Mouse (Mus musculus) right cerebral cortex, postnatal 10 days (tissue): Measurements from ENCODE around the gene LTO1.
"Not testable (repeated sequence)": the region's sequence is repeated elsewhere in the genome, so short reads cannot be mapped to it uniquely, and the experiment has no call there.

Experiments used
- DNase-seq, 2 experiments: peaks; one replicate each; pipeline ENCODE4 v3.0.0; 2021; ENCODE audit warnings: low spot score in 2 of 2

LTO1 gene

DNA sequence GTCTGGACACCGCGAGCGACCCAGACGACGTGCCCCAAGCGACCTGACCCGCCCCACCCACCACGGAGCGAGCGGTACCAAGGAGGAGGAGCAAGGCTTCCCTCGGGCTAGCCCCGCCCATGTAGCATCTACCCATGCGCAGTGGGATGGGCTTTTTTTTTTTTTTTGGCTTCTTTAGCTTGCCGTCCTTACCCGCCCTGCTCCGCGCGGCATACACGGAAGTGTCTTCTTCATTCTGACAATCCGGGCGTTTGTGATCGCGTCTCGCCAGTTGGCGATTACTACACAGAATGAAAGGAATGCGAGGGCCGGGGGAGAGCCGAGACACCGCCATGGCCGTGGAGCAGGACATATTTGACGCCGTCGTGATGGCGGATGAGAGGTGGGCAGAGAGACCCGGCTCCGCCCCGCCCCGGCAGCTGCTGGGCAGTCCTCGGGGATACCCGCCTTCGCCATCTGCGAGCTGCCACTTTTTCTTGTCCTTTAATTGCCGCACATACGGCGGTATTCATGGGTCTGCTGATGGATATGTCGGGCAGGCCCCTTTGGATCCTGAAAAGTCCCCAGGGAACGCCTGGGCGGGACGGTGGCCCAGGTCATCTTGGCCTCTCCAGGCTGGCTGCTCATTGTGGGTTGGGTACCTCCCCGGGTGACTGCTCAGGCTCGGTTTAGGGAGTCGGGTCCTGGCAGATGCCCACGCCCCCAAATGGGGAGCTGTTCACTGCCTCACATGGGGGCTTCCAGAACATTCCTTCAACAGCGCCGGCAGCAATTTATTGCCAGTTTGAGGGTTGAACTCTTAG, at the start of gene LTO1:
Gene LTO1 (plus strand): TSS at position 153 of the 803 bp plus-strand sequence.
- DNase-seq: peak; percentile 93 to 94

DNA sequence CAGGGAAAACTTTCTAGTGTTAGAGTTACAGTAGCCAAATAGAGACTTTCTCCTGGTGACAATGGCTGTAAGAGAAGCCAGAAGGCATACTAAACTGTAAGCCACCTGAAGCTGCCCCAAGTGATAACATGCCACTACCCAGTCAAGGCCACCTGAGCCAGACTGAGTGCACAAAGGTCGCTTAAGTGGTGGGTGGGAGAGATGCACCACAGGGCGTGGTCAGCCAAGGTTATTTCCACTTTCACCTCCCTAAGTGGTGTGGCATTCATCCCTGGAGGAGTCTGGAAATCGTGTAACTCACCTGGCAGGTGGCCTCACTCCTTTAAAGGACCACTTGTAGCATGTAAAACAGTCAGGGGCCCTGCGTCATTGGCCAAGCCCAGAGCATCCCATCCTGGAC, 47.7 kb upstream of the LTO1 start:
- no peak for DNase-seq

GRCm38 (mm10) chr7:144867602-144868001, 47.3 kb upstream of the LTO1 start:
- no peak for DNase-seq

GRCm38 (mm10) chr7:144872420-144872819, 42.5 kb upstream of the LTO1 start:
- no peak for DNase-seq

GRCm38 (mm10) chr7:144873160-144873559, 41.7 kb upstream of the LTO1 start:
- no peak for DNase-seq

DNA sequence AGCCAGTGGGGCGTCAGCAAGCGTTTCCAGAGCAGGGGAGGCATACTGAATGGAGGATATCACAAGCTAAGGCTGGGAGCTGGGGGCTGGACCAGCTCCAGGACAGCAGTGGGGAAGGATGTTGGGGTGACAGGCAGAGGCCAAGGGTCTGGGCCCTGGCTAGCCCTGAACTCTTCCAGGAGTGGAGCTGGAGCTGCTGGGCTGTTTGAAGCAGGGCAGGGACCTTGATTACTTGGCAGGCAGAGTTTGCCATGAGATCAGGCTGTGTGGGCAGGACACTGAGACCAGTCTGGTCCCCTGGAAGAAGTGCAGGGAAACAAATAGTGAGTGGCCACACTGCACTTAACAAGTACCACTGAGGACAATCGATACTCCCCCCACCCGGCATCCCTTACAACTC, 40.7 kb upstream of the LTO1 start:
- DNase-seq: no peak

DNA sequence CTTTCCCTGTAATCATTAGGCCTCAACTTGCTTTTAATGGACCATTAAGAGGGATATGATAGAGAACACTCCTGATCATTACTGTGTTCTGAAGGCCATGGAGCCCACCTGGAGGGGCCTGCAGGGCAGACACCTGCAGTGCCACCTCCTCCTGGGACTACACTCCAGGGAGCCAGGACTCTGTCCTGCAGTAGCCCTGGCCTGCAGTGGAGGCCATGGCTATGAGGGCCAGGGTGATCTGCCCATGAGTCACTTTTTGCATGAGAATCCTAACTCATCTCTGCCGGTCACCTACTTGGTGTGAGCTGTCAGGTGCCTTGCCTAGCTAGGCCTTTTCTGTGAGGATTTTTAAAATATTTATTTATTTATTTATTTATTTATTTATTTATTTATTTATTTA, 36.5 kb upstream of the LTO1 start:
- DNase-seq: no peak

- no peak for DNase-seq
These were observed 31.8 kb upstream of the LTO1 start for GRCm38 (mm10) chr7:144883106-144883505.

GRCm38 (mm10) chr7:144887672-144888071, 27.2 kb upstream of the LTO1 start:
- no peak for DNase-seq

DNA sequence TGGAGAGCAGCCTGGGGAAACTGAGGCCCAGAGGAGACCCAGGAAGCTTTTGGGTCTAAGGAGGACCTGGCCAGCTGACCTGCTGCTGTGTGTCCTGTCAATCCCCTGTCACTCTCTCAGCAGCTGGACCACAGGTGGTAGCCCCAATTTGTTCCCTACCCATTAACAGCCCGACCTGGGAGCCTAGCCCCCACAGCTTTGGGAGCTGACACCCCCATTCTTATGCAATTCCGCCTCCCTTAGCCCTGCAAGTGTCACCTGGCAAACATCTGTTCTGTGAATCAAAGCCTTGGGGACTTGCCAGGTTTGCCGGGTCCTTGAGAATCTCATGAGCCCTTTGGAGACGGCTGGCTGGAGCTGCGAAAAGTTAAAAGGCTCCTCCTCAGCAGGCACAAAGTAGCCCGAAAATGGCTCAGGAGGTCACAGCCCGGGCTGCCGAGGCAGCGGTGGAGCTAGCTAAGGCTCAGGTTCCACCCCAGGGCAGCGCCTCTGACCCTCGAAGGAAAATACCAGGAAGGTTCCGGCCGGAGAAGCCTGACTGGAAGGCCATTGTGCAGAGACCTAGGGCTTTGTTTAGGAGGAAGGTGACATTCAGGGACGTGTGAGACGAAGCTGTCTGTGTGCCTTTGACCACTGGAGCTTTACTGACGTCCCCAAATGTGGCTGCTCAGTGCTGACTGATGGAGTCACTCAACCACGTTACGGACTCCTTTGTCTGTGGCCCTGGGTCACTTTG, 26.2 kb upstream of the LTO1 start:
- no peak for DNase-seq

DNA sequence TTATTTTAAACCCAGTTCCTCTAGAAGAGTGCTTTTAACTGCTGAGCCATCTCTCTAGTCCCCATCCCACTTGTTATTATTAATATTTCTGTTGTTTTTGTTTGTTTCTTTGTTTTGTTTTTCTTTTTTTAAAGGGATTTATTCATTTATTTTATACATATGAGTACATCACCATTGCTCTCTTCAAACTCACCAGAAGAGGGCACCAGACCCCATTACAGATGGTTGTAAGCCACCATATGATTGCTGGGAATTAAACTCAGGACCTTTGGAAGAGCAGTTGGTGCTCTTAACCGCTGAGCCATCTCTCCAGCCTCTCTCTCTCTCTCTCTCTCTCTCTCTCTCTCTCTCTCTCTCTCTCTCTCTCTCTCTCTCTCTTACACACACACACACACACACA, 24.2 kb upstream of the LTO1 start:
- not testable (repeated sequence) for DNase-seq

- no peak for DNase-seq
These were observed 23.0 kb upstream of the LTO1 start for GRCm38 (mm10) chr7:144891863-144892262.

DNA sequence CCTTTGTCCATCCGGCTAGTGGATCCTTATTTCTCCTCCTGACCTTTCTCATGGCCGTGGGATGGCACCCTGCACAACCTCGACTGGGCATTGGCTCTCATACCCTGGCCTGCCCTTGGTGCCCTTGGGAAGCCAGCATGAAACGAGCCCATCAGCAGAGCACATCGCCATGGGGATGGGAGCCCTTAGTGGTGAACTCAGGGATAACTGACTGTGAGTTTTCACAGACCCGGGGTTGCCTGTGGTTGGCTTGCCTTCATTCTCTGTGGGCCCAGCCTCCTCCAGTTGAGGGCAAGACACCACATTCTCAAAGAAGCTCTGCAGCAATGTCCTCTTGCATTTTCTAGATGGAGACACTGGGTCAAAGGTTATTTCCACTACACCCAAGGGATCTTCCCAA, 22.6 kb upstream of the LTO1 start:
- no peak for DNase-seq

DNA sequence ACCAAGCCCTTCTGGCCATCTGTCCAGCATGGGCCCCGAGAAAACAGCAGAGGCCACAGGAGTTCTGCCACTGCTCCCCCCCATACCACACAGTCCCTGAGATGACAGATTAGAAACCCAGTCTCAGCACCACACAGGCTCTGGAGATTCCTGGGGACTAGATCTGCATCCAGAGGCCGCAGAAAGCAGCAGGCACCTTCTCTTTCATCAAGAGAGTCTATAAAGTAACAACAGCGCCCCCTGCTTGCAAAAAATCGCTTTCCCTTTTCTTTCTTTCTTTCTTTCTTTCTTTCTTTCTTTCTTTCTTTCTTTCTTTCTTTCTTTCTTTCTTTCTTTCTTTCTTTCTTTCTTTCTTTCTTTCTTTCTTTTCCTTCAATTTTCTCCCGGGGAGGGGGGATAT, 20.7 kb upstream of the LTO1 start:
- peak in 1 of 2 experiments; percentile 65 for DNase-seq

- no peak for DNase-seq
These were observed 20.2 kb upstream of the LTO1 start for GRCm38 (mm10) chr7:144894706-144895105.

- peak; percentile 79 to 84 for DNase-seq
These were observed 19.4 kb upstream of the LTO1 start for GRCm38 (mm10) chr7:144895305-144896111.

- DNase-seq: peak in 1 of 2 experiments; percentile 39
These were observed 18.3 kb upstream of the LTO1 start, which contains the start of gene Fgf15 for GRCm38 (mm10) chr7:144896294-144897218. TSS of gene Fgf15 (plus strand) at chr7:144896531.

DNA sequence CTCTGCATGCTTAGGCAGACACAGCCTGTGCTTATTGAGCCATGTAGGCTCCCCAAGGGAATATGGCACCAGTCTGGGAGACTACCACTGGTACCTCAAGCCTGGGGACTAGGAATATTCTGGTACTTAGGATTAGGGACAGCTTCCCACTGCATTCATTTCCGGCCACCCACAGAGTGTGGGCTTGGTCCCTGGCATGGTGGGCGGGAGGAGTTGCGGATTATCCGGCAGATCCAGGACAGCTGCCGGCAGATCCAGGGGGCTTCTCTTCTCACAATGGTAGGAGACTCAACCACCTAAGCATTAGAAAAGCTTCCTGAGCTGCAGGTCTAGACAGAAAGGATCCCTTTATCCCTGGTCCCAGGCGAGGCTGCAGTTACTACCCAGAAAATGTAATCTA, 16.4 kb upstream of the LTO1 start:
- DNase-seq: no peak

DNA sequence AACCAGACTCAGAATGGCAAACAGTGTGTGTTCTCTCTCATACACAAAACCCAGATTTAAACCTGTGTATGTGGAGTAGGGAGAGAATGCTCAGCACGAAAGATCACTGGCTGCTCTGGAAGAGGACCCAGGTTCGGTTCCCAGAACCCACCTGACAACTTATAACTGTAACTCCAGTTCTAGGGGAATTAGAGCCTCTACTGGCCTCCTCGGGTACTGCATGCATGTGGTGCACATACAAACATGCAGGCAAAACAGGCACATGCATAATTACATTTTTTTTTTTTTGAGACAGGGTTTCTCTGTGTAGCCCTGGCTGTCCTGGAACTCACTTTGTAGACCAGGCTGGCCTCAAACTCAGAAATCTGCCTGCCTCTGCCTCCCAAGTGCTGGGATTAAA, 9.4 kb upstream of the LTO1 start:
- DNase-seq: not testable (repeated sequence)

DNA sequence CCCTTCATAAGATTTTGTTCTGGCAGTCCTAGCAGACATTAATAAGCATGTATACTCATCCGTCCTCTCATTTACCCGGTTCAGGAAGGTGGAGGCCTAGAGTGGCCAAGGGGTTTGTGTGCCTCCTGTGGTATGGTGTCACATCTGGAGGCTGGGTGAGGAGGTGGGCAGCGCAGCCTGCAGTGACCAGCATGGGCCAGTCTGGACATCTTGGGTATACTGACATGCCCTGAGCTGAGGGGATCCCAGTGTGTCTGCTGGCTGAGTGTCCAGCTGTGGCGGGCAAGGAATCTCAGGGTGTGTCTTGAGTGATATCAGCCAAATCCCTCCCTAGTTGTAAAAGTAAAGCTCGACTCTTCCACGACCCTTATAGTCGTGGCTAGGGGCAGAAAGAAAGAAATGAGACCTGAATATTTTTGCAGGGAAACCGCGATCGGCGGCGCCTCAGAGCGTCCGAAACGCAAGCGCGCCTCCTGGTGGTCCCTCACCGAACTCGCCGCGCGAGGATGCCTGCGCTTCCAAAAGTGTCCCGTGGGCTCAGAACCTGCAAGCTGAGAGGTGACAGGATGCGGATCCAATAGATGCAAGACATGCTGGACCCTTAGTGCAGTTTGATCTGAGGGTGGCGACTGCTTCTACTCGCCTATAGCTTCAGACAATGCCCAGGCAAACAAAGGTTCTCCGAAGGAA, 8.0 kb upstream of the LTO1 start:
- peak; percentile 57 to 74 for DNase-seq
